Mouse (Mus musculus) kidney, adult 11 months (tissue): Measurements from ENCODE around the gene Tfec.

ENCODE experiments used
- DNase-seq: peaks from one replicate; pipeline ENCODE4 v3.0.0; 2022

The Tfec gene

DNA sequence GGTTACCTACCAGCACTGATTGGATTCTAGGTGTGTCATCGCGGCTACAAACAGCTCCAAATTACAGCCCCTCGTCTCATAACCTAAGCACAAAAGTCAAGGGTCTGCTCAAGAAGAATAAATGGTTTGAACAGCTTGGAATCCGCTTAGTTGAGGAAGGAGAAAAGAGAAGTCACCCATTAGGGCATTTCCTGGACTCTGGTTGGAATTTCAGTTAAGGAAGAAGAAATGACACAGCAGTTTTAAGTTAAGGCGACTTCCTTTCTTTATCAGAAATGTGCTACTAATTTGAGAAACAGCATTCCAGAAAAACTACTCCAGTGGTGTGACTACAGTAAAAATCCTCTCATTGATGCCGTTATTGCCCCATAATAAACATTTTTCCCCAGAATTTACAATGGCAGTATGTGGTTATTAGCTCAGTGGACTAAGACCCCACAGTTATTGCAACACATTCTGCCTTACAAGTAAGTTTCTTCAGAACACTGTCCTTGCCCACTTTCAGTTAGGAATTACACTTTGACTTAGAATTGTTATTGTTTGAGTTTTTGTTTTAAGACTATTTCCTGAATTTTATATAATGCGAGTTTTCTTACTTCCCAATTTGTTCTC lies at the start of gene Tfec:
TSS of gene Tfec (minus strand) at position 191 of the 612 bp plus-strand sequence.
- DNase-seq: no peak

DNA sequence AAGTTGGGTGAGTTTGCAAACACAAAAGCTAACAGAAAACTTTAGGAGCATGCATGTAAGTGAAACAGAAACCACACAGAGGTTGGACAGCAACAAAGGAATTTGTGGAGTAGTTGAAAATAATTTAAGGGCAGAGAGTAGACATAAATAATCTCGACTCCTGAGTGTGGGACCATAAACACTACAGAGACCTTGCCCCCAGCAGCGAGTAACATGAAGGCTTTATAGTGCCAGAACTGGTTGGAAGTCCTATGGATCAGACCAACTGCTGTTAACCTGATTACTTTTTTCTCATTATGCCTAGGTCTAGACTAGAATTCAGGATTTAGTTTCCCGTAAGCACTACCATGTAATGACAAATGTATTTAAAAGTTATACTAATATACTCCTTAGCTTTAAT lies 49.6 kb upstream of the Tfec start:
- DNase-seq: no peak

DNA sequence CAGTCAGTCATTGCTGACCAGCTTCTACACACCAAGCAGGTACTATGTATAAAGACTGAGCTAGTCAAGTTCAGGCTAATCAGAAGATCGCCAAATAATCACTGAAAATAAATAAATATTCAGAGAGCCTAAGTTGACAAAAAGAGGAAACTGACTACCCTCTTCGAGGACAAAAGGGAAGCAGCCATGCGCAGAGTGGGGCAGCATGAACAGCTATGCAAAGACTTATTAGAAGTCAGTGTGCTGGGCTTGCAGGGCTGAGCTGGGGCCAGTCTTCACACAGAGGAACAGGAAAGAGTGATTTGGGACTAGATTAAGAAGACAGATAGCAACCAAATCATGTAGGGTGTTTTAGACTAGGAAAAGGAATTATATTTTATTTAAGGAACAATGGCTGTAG lies 45.3 kb upstream of the Tfec start:
- DNase-seq: no peak

DNA sequence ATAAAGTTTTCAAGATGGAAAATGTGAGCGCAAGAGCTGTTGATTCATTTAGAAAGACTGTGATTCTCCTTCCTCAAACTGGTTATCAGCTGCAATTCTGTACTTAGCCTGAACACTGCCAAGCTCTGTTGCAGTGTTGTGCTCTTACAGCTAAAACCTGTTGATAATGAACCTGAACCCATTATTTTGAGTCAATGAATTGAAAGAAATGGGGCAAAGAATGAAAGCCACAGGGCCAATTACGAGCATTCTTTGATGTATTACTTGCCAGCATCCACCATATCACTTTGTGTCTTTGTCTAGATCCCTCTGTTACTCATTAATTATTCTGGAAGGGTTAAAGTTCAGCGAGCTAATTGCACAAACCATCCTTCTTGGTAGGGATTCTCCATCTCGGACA lies 44.2 kb upstream of the Tfec start:
- no peak for DNase-seq

DNA sequence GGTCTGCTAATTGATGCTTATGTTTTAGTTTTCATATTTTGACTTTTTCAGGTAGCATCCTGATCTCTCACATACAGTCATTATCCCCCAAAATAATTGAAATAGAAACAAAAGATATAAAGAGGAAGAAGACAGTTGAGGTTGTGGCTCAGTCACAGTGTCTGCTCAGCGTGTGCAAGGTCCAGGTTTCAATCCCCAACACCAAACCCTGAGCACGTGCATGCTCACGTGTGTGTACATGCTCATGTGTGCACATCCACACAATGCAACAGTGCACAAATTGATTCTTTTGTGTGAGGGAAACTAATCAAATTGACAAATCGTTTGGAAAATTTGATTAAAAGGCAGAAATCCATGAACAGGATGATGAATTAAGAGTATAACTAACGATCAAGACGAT lies 32.8 kb upstream of the Tfec start:
- no peak for DNase-seq

DNA sequence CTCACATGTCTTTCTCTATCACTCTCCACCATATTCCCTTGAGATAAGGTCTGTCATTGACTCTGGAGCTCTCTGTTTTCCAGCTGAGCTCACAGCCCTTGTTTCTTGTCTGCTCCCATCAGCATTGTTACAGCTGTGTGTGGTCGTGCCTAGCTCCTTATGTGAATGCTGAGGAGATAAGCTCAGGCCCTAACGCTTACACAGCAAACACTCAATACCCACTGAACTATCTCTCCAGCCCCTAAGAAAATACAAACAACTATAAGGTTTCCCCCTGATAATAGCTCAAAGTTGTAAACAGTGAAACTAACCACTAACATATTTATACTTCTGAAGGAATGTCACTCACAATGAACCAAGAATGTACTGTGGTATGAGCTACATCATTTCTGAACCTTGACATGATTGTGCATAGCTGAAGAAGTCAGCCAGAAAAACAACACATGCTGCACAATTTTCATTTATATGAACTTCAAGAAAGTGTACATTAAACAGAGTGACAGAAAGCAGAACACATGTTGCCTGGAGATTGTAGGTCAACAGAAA lies 21.9 kb upstream of the Tfec start:
- DNase-seq: no peak

DNA sequence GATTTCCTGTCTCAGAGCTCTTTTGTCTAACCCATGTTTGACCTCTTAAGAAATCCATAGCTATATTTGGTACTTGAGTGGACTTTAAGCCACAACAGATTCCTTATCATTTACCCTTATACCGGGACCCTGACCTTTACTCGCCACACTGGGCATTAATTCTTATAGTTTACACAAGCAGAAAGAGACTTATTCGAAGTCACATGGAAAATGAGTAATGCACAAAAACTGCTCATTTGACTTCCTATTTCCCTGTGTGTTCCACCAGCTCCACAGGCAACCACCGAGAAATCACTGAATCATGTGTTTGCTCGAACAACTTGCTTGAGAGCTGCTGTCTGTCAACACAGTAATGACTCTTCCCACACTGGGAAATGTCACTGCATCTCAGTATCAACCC lies 6.4 kb downstream of the Tfec start:
- no peak for DNase-seq

DNA sequence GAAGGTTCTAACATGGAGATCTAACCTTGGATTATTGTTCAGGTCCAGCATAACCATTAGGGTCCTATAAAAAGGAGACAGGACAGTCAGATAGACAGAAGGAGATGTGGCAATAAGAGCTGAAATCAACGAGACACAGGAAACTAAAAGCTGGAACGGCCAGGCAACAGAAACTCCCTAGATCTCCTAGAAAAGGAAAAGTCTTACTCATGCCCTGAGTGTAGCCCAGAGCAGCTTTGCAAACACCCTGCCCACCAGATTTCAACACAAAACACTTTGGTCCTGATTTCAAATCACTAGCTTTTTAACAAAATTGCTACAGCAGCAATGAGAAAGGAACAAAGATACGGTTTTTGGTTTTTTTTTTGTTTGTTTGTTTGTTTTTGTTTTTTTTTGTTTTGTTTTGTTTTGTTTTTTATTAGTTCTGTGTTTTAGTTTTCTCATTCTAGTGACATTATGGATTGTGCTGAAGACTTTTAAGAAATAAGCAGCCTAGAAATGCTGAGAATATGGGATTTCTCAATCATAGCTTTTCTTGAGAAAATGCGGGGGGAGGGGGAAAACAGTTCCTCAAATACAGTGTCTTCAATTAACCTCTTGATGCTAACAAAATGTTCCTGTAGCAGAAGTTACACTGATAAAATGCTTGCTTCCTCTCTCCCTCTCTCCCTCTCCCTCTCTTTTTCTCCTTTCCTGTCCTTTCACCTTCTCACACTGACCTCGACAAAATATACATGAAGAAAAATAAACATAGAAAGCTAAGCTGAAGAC lies 14.5 kb downstream of the Tfec start:
- no peak for DNase-seq

DNA sequence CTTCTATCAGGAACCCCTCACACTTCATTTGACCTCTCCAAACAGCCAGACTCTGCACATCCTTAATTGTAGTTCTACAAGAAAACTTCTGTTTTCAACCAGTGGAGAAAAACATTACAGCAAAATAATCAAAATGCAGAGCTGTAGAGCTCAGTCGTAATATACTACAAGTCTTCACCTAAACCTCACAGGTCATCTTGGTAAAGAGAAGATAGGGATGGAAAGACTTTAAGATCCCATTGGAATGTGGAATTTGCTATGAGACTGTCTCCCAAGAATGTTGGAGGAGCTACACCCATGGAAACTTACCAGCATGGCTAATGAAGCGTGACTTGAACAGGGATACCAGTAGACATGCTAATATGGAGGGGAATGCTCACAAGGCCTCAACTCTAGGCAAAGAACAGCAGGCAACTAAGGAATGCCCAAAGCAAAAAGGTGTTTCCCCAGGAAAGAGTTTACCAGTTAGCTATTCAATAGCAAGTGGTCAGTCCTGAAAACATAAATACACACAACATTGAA lies 24.2 kb downstream of the Tfec start:
- no peak for DNase-seq

DNA sequence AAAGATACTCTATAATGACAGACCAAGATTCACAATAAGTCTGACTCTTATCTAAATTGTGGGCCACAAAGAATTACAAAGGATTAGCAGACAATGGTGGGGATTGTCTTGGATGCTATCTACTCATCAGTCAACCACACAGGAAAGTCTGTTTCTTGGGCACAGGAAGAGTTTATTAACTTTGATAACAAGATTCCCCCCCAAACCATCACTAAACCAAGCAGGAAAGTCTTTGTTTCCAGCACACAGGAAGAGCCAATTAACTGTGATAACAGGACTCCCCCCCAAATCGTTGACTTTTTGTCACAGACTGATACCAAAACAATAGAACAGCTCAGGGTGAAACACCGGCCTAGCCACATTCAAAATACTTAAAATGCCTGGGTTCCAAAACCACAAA lies 28.2 kb downstream of the Tfec start:
- DNase-seq: no peak

DNA sequence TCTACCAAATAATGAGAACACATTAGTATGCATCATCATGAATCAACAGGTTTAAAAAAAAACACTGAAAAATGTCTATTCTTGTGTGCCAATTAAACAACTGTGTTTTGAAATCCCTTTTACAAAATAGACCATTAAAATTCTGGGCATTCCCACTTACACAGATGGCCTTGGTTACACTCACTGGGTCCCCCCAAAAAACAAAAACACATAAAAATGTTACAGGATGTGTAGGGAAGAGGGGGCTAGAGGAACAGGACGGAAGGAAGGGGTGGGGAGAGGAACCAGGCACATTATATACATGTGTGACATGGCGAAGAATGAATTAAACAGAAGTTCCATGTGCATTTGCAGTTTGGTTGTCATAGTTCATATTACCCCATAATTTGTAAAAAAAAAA lies 29.9 kb downstream of the Tfec start:
- no peak for DNase-seq

DNA sequence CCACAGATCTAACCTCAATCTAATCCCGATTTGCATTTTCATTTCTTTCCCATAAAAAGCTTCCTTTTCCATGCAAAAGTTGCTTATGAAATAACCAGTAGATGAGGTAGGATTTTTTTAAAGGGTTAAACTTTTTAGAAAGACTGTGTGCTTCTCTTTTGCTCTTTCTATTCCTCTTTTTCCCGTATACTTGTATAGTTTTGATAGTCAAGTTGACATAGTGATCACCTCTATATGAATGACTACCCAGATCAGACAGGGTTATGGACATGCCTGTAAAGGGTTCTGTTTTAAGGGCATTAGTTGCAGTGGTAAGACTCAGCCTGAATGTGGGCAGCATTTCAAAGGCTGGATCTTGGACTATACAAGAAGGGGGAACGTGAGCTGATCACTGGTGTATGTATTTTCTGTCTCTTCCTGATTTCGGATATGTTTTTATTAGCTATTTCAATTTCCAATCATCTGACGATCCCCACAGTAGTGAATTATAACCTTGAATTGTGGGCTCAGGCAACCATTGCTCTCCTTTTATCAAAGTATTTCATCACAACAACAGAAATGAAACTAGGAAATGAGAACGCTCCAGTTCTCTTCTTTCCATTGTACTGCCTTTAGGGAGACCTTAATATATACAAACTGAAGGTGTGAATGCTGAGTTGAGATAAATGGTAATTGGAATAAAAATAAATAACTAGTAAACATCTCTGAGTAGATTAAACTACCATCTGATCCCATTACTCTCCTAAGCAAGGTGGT lies 35.3 kb downstream of the Tfec start:
- no peak for DNase-seq

DNA sequence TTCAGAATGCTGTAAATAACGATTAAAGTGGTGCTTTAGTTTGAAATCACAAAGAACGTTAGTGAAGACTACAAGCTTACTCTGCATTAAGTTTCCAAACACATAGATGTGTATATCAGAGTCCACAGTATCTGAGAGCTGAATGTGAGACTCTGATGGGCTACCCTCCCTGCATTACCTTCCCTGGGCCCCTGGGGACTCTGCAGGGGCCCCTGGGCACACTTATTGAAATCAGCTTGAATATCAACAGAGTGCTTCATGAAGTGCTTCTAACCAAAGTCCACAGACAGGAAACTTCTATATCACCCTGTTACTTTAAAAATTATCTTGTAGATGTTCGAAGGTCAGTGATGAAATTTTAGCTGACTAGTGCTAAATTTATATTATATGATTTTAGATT lies 36.2 kb downstream of the Tfec start:
- DNase-seq: no peak

DNA sequence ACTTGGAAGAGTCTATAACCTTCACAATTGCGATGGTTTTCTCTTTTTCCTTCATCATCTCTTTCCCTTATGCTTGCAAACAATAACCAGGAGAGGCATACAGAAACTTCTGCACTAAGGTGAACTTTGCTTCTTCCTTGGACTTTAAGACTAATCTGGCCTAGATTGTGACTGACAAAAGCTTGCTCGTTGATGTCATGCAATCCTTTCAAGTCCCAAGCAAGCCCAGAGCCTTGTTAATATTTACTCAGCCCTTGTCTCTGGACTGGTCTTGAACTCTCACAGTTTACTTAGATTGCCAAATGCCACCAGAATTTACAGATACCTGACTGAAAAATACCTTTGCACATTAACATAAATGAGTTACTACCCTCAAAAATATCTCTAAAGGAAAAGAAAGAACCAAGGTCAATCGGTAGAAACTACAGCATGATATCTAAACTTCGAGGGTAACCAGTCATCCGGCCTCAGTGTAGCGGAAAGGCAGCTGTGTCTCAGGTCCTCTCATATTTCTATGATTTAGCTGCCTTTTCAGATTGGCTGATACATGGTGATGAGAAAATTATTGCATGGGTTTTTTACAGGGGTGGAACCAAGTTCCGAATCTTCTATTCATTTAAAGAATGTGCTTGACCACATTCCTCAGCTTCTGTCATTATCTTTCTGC lies 42.2 kb downstream of the Tfec start:
- peak; percentile 72 for DNase-seq

DNA sequence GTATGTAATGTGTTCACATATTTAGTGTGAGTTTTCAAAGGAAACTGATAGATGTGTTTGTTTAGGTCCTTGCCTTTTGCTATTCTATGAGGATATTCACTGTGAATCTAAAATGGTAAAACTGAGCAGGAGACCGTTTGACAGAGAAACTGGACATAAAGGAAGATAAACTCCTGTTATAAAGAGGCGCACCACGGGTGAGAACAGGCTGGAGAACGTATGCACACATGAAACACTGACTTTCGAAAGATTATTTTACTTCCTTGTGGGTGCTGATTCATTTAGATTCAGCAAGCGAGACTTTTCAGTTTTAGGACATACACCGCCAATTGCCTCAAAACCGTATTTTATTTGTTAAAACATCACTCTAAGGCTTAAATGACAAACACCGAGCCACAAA lies 43.3 kb downstream of the Tfec start:
- DNase-seq: no peak

DNA sequence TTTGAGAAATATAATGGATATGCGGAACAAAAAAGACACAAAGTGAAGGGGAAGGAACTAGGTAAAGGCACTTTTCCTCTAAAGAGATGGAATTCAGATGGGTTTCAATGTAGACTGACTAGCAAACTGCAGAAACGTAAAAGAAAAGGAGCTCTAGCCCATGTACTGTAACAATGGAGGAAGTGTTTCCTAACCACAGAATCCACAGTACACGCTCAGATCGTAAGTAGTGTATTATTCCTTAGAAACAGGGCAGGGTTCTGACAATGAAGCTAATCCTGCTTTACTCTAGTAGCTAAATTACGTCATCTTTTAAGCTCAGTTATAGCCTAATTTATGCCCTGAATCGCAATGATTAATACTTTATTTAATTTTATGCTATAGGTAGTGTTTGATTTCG lies 51.7 kb downstream of the Tfec start:
- DNase-seq: no peak

DNA sequence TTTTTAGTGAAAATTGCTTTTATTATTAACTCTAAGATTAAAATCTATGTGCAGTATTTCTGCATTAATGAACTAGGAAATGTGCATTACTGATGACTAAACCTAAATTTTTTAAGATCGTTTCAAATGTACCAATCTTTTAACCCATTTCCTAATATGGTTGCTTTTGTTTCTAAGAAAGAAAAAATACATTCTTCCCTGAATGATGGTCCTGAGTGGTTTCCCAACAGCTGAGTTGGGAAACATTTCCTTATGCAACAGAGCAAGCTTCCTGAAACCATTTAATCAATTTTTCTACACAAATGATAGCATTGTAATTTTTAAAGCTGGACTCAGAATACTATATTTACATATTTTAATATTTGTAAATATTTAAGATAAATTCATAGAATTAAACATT lies 62.6 kb downstream of the Tfec start:
- DNase-seq: no peak

DNA sequence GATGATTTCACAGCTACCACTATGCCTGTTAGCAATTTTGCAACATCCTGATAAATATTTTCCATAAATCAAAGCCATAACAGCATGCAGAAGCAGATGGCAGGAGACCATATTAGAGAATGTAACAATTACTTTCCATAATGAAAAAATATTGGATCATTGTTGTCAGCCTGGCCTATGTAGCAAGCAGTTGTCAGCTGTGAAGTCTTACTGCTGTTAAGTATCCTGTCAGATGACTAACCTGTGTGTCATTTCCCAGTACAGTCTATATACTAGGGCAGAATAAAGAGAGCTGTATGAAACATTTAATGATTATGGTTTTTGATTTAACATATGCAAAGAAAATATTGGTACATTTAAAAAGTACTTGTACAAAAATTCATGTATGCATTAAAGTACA lies 69.9 kb downstream of the Tfec start:
- no peak for DNase-seq

DNA sequence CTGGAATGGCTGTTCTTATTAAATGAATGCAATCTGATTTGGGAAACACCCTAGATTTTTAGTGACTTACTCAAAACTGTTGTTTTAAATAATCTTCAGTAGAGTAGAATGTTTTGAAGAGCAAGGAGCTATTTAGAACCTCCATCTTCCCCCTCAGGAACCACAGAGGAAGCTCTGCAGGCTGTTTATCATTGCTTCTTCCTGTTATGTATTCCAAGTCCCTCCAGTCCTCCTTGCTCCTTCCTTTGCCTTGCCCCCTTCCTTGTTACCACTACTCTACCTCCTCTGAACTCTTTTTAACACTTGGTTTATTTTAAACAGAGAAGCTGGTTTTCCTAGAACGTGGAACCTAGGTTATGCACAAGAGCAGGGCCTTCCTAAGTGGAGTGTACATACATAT lies 76.3 kb downstream of the Tfec start:
- no peak for DNase-seq

DNA sequence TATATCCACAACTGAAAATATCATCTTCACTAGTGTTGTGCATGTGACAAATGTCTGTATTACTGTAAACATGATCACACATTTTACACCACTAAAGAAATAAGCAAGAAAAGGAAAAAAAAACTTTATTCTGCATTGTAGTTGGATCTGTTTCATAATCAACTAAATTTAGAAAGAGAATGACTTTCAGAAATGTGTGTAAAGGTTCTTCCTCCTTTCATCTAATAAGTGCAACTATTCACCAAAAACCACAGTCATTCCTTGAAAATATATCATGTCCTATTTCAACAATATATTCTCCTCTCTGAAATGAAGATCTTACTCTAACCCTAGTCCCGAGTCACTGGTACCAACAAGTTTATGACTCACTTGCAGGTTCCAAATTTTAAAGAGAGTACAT lies 91.9 kb downstream of the Tfec start:
- DNase-seq: no peak

DNA sequence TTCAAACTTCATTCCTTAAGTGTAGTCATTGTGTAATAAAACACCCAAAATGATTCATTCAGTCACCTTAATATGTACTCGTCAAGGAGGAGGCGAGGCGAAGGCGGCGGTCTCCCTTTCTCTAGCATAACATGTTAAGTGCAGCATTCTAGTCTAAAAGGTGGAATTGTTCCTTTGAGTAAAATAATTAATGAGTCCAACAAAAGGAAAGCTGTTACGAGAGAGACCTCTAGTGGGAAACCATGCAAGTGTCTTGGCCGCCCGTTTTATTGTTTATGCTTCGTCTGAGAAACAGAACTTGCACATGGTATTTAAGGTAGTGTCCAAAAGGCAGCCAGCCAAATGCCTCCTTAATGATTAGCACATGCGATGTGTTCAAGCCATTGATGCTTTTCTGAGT lies 100.6 kb downstream of the Tfec start:
- DNase-seq: peak; percentile 27

DNA sequence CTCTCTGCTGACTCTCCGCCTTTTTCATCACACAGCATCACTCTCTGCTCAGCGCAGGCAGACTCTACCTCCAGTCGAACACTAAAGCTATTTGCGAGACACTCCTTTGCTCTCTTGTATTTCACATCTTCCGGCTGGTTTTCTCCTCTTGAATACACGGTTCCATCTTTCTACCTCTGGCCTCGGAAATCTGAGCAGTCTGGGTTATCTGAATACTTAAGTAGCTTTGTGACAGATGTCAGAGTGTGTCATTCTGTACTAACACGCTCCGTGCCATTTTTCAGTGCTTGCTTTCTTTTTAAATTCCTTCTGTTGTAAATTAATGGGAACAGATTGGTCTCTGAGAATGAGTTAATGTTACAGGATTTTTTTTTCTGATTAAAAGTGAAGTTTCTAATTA lies 101.3 kb downstream of the Tfec start:
- DNase-seq: no peak

DNA sequence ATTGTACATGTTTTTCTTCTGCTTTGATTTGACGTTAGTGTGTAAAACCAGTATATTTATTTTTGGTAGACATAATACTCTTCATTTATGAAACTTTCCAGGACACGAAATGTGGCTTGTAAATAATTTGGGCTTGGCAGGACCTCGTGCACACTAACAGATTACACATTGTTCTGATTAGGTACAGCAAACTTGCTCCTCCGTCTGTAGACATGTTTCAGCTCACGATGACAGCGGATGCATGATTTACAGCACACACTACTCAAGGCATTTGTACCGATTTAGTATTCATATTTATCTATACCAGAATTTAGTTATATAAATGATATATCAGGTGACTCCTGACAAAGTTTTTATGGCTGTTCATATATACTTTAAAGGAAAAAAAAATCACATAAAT lies 104.2 kb downstream of the Tfec start:
- DNase-seq: no peak
